Mouse (Mus musculus) left cerebral cortex, postnatal 36 days (tissue): ENCODE results near the gene Gm5767. TPM values are rescaled to one million over a fixed set of nuclear protein-coding genes. Genes with fewer than 3 reads are reported as not detected.
"Not testable (repeated sequence)": the region's sequence is repeated elsewhere in the genome, so short reads cannot be mapped to it uniquely, and the experiment has no call there.

Source experiments
- DNase-seq, 2 experiments: peaks; one replicate each; pipeline ENCODE4 v3.0.0; 2021 to 2022; ENCODE audit warnings: low spot score in 2 of 2, mixed read lengths in 1 of 2
- intact Hi-C: fragments of 180-260 bp; cut with DNase I; formaldehyde crosslinking; loops from one replicate; pipeline ENCODE4 v1.15.1; 2025
- total RNA-seq, 2 experiments: library from RNA; stranded (reverse); gene quantifications; 2 replicates each; pipeline ENCODE4 v1.2.3; 2021

The Gm5767 gene
- total RNA-seq, 2 experiments from 2014 or later: not detected

GRCm38 (mm10) chr16:8689979-8690656 is 9.5 kb downstream of the Gm5767 start:
- intact Hi-C loops: no loop called here
- DNase-seq: peak in 1 of 2 experiments; percentile 46

GRCm38 (mm10) chr16:8691206-8691605 is 10.6 kb downstream of the Gm5767 start:
- no peak for DNase-seq
- intact Hi-C loops: no loop called here

DNA sequence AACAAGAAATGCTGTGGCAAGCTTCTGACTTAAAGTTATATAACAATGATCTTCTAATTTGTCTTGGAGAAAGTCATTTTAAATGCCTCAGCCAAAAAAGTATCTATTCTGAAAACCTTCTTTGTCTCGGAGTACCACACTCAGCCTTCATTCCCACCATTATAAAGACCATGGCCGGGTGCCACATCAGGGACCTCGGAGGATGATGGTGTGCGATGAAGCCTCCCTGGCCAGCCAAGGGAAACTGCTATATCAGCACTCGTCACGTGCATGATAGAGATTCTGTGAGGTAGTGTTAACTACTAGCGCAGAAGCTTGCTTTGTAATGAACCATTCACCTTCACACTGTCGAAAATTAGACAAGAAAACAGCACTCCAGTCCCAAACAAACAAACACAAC is 19.0 kb downstream of the Gm5767 start:
- intact Hi-C loops: no loop called here
- no peak for DNase-seq

DNA sequence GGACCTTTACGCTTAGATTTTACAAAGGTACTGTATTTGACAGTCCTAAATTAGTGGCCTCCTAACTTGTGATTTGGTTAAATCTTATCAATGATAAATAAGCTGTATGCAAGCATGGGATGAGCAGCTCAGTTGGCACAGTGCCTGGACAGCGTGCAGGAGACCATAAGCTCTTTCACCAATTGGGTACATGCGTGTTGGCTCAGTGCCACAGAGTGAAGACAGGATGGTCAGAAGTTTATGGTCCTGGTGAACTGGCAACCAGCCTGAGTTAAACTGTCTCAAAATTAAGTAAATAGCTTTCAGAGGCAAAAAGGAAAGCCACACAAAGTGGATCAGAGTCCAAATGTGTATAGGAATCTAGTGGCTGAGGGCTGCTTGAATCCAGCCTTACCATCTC is 20.0 kb downstream of the Gm5767 start:
- no peak for DNase-seq
- intact Hi-C loops: loop anchor here (10.0 kb wide), 1 partner anchor 134 kb away; the partner anchor contains the start of gene 1810013L24Rik

DNA sequence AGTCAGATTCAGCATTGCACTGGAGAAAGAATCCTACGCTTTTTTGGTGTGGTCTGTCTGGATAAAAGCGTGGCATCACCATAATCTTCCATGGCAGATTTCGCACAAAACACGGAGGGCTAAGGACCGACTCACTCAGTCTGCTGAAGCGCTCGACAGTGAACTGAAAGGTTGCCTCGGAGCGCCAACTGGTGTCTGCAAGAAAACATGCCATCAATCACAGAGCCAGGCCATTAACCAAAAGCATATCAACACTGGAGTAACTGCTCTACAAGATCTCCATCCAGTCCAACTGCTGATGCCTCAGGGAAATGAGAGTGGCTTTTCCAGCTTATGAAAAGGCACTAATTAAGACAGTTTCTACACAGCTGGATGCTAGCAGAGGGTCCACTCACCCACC is 31.4 kb downstream of the Gm5767 start:
- no peak for DNase-seq
- intact Hi-C loops: no loop called here

GRCm38 (mm10) chr16:8714851-8715250 is 34.3 kb downstream of the Gm5767 start:
- DNase-seq: no peak
- intact Hi-C loops: no loop called here

GRCm38 (mm10) chr16:8715513-8716080 is 35.0 kb downstream of the Gm5767 start:
- DNase-seq: no peak

GRCm38 (mm10) chr16:8716300-8716699 is 35.7 kb downstream of the Gm5767 start:
- DNase-seq: no peak
- intact Hi-C loops: no loop called here

More at GRCm38 (mm10) chr16:8715513-8716080, 35.0 kb downstream of the Gm5767 start:
- intact Hi-C loops: no loop called here

- DNase-seq: no peak
- intact Hi-C loops: no loop called here
These were observed 37.2 kb downstream of the Gm5767 start for GRCm38 (mm10) chr16:8717744-8718143.

- DNase-seq: no peak
- intact Hi-C loops: no loop called here
These were observed 39.9 kb downstream of the Gm5767 start for GRCm38 (mm10) chr16:8720447-8720846.

DNA sequence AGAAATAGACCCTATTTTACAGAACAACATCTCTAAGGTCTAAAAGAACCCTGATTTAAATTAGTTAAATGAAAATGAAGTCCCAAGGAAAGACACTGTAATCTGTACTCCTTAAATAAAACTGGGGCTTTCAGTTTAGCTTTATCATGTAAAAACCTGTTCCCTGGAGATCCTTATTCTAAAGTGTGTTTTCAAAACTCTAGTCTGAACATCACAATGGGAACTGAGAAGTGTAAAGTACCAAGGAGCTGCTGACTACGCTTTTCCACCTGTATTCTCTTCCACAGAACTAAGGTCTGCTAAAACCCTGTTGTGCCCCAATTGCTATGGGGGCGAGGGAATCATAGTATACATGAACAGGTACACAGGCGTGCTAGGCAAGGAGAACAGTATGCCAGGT is 43.5 kb downstream of the Gm5767 start:
- DNase-seq: no peak
- intact Hi-C loops: no loop called here

DNA sequence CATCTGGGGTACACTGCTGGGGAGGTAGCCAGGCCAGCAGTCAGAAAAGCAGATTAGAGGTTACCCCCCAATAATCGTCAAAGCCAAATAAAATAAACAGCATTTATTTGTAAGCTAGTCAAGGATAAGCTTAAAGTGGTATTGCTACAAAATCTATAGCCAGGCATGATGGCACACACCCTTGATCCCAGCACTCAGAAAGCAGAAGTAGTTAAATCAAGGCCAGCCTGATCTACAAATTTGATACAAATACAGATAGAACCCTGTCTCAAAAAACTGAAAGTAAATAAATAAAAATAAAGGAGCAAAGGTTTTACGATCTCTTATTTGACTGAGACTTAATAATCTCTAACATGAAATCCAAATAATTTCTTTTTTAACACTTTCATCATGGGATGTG is 45.2 kb downstream of the Gm5767 start:
- no peak for DNase-seq
- intact Hi-C loops: no loop called here

GRCm38 (mm10) chr16:8728111-8728748 is 47.7 kb downstream of the Gm5767 start:
- intact Hi-C loops: no loop called here
- DNase-seq: no peak

GRCm38 (mm10) chr16:8731630-8732029 is 51.1 kb downstream of the Gm5767 start:
- intact Hi-C loops: no loop called here
- DNase-seq: no peak

DNA sequence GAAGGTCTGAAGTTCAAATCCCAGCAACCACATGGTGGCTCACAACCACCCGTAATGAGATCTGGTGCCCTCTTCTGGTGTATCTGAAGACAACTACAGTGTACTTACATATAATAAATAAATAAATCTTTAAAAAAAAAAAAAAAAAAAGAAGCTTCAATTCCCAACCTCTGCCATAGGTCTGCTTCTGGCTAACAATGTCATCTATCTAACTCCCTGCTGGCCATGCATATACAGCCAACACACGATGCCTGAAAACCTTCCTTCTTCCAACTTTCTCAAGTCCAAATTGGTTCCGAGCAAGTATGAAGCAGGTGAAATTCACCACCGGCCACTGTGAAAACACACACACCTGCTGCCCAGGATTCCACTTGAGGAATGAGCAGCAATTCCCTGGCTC is 51.9 kb downstream of the Gm5767 start:
- DNase-seq, intact Hi-C loops: not testable (repeated sequence)

Other genes with a start within 250 kb of the Gm5767 start
- gene Mettl22, start 210.0 kb upstream of the Gm5767 start, total RNA-seq: 10 to 100 TPM; 26.4 to 27.9 TPM
- gene Abat, start 167.3 kb upstream of the Gm5767 start, total RNA-seq: 100 to 1,000 TPM; 155 to 158 TPM
- 10 to 100 TPM; 24.3 to 50.5 TPM for gene Pmm2, start 43.1 kb upstream of the Gm5767 start, total RNA-seq
- 10 to 100 TPM; 12.0 to 13.4 TPM for gene Tmem186, start 43.1 kb upstream of the Gm5767 start, total RNA-seq
- 10 to 100 TPM; 15.6 to 20.2 TPM for gene Carhsp1, start 8.6 kb upstream of the Gm5767 start, total RNA-seq
- 100 to 1,000 TPM; 134 to 175 TPM for gene Usp7, start 111.5 kb downstream of the Gm5767 start, total RNA-seq
- 100 to 1,000 TPM in 1 of 2 experiments, 10 to 100 TPM in 1; 98.2 to 105 TPM for gene 1810013L24Rik, start 149.3 kb downstream of the Gm5767 start, total RNA-seq